Mouse (Mus musculus): ENCODE measurements around the gene Ucma. TPM values are rescaled to one million over a fixed set of nuclear protein-coding genes. Genes with fewer than 3 reads are reported as not detected.
"Not testable (repeated sequence)": the region's sequence is repeated elsewhere in the genome, so short reads cannot be mapped to it uniquely, and the experiment has no call there.

Gene Ucma
- total RNA-seq (2015; ENCODE audit: low replicate concordance) (not detected in 2 replicates), total RNA-seq (2017; ENCODE audit: low replicate concordance) (not detected in 2 replicates)

DNA sequence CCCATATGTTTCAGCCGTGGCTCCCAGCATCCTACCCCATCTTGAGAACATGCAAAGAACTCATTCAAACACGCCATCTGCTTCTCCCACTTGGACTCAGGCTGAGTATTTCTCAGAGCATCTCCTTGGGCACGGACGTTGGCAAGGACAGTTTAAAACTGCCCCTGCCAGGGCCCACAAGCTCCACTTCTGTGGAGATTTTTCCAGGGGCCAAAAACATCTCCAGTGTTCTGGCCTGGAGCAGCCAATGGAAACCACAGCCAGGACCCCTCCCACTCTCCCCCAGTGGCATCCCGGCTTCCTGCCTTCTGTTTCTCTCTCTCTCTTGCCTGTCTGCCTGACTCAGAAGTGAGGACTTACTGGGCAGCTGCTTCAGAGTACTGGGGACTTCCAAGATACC lies at the start of gene Ucma:
TSS of gene Ucma (plus strand) at position 316 of the 400 bp plus-strand sequence.
- ATAC-seq (replicated peaks; ENCODE audit: low FRiP score, poor library complexity, severe bottlenecking), result no peak

DNA sequence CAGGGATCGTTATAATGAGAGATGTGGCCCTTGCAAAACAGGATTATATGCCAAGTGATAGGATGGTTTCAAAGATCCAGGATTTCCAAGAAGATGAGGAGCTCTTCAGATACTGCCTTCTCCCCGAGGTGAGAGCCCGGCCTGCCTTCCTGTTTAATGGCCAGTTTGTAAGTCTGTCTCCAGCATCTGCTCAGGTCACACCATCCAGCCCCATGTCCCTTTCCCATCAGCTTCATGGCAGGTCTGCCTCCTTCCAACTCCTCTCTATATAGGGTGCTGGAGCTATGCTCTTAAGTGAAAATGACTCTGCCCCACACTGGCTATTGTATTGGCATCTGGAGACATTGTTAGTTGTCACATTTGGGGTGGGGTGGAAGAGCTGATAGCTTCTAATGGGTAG lies 48.5 kb upstream of the Ucma start:
- ATAC-seq (replicated peaks; ENCODE audit: low FRiP score, poor library complexity, severe bottlenecking), result no peak

DNA sequence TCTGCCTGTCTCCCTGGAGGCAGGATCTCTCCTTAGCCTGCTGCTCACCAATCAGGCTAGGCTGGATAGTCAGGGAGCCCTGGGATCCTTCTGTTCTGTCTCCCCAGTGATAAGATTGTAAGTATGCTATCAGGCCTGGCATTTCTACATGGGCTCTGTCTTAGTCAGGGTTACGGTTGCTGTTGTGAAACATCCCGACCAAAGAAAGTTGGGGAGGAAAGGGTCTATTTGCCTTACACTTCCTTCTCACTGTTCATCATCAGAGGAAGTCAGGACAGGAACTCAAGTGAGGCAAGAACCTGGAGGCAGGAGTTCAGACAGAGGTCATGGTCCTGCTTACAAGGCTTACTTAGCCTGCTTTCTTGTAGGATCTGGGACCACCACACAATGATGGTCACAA lies 46.7 kb upstream of the Ucma start:
- ATAC-seq (replicated peaks; ENCODE audit: low FRiP score, poor library complexity, severe bottlenecking), result no peak

DNA sequence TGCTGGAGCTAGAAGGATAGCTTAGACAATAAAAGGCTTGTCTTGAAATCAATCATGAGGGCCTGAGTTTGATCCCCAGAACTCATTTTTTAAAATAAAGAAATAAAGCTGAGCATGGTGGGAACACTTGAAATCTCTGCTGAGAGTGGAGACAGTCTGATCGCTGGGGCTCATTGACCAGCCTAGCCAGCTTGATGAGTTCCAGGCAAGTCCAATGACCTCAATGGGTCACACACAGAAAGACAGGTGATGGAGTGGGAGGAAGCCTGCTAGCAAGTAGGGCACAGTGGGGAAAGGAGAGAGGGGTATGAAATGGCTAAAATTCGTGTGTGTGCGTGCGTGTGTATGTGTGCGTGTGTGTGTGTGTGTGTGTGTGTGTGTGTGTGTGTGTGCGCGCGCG lies 41.4 kb upstream of the Ucma start:
- no peak for ATAC-seq (replicated peaks; ENCODE audit: low FRiP score, poor library complexity, severe bottlenecking)

DNA sequence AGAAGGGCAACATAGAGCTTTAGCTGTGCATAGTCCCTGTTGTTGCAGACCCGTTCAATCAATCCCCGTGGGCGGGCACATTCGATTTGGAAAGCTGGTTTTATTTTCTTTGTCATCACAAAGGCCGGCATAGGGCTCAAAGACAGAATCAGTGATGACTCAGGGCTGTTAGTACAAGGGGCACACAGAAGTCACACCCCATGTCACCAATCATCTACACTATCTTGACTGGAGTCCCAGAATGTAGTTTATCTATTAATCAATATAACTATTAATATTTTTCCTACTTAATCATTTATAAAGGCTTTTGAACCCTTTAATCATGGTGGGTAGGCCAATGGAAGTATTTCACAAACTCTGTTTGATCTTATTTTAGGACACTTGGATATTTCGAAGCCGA lies 38.0 kb upstream of the Ucma start:
- ATAC-seq (replicated peaks; ENCODE audit: low FRiP score, poor library complexity, severe bottlenecking), result no peak

DNA sequence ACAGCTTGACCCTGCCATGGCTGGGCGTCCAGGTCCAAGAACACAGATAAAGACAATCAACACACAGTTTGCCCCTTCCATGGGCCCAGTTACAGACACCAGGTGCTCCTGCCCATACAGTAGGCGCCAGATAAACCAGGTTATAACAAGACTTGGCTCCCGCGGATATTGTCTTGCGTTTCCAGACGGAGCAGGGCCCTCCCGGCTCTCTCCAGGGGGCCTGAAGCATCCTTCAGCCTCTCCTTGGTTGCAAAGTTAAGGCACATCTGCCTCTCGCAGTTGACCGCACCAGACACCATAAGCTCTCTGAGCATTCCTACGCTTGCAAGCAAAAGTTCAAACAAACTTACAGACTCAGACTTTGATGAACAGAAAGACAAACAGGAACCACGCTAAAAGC lies 35.1 kb upstream of the Ucma start:
- ATAC-seq (replicated peaks; ENCODE audit: low FRiP score, poor library complexity, severe bottlenecking), result no peak

DNA sequence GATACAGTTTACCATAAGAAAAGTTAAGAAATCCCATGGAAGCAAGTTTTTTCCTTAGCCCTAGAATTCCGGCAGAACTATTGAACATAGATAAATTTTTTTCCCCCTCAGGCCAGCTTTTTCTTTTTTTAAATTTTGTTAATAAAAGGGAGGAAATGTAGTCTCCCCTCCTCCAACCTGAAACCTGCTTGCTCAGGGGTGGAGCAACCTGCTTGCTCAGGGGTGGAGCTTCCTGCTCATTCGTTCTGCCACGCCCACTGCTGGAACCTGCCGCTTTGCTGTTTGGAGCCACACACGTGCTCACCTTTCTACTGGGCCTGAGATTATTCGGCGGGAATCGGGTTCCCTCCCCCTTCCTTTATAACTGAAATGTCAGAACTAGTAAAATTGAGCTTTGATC lies 26.2 kb upstream of the Ucma start:
- ATAC-seq (replicated peaks; ENCODE audit: low FRiP score, poor library complexity, severe bottlenecking), result not testable (repeated sequence)

DNA sequence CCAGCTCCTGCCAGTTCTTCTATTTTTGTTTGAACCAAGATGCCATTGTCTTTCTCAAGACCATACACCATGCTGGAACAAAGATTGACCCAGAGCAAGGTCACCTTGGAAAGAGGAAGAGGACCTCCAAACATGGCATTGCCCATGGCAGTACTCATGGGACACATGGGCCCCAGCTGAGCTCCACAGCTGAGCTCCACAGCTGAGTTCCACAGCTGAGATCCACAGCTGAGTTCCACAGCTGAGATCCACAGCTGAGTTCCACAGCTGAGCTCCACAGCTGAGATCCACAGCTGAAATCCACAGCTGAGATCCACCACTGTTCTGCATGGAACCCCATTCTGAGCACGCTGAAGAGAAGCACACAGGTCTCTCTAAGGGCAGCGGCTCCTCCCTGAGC lies 24.9 kb upstream of the Ucma start:
- ATAC-seq (replicated peaks; ENCODE audit: low FRiP score, poor library complexity, severe bottlenecking), result no peak

DNA sequence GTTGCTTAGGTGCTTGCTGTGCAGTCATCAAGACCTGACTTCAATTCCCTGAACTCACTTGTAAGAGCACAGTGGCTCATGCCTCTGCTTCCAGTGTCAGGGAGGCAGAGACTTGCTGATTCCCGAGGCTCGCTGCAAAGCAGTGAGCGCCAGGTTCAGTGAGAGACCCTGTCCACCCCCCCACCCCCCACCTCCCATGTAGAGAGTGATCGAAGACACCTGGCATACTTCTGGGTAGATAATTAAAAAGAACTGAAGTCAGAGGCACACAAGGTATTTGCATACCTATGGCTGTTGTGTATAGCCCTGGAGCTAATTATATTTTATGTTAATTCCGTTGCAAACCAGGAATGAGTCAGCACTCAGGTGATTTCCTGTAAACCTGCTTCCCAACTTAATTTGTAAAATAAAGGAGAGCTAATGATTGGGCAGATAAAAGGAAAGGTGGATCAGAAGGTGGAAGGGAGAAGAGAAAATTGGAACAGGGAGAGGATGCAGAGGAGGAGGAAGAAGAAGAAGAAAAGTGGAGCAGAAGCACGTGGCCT lies 21.6 kb upstream of the Ucma start:
- ATAC-seq (replicated peaks; ENCODE audit: low FRiP score, poor library complexity, severe bottlenecking), result no peak

DNA sequence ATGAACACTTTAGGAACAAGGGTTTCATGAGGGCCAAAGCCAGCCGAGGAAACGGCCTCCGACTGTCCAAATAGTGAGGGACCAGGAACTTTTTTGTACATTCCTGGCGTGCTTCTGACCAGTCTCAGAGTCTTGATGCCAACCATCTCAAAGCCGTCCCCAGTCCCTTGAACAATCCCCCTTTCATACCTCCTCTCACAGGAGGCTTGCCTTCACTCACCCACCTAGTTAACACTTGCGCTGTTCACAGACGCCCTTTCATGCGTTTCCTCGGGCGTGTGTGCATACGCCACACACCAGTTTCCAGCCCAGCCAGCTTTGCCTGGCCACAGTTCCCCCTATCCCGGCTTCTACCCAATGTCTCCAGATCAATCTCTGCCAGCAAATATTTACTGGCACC lies 17.9 kb upstream of the Ucma start:
- no peak for ATAC-seq (replicated peaks; ENCODE audit: low FRiP score, poor library complexity, severe bottlenecking)

DNA sequence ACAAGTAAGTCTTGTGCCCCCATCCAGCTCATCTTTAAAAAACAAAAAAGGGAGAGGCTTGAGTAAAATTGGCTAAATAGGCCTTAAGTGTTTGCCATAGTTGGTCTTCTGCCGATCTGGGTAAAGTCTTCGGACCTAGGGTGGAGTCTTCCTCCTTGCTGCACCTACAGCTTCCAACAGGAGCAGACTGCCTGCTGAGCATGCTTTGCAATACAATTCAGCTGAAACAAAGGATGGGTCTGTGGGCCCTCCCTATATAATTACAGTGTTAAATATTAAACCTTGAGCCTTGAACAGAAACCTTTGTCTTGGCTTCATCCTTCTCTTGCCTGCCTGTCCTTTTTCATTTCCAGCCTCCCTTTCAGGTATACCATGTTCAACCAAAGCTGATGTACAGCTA lies 8.1 kb upstream of the Ucma start:
- no peak for ATAC-seq (replicated peaks; ENCODE audit: low FRiP score, poor library complexity, severe bottlenecking)

DNA sequence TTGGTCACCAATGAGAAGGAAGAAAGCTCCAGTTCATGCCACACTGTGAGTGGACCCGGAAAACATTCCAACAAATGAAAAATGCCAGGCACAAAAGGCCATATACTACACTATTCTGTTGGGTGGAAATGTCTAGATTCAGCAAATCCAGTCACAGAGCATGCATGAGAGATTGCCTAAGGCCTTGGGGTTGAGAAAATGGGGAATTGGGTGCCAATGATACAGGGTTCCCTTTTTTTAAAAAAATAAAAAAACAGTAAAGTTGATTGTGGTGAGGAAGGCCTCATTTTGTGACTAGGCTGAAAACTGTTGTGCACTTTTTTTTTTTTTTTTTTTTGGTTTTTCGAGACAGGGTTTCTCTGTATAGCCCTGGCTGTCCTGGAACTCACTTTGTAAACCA lies 6.8 kb upstream of the Ucma start:
- no peak for ATAC-seq (replicated peaks; ENCODE audit: low FRiP score, poor library complexity, severe bottlenecking)

DNA sequence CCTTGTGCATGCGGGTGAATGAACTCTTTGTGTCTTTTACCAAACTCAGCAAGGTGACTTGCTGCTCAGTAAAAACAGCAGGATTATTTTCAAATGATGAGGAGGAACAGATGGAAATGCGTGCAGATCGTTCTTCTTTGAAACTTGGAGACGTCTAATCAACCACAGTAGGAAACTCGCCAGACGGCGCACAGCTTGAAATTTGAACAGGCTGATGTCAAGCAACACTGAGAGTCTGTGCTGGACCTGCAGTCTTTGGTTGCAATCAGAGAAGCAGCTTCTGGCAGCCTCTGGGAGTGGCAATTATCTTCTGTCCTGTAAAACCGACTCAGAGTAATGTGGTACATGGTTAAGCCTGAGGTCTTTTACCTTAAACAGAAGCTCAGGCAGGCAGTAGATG lies 2.2 kb downstream of the Ucma start:
- no peak for ATAC-seq (replicated peaks; ENCODE audit: low FRiP score, poor library complexity, severe bottlenecking)

DNA sequence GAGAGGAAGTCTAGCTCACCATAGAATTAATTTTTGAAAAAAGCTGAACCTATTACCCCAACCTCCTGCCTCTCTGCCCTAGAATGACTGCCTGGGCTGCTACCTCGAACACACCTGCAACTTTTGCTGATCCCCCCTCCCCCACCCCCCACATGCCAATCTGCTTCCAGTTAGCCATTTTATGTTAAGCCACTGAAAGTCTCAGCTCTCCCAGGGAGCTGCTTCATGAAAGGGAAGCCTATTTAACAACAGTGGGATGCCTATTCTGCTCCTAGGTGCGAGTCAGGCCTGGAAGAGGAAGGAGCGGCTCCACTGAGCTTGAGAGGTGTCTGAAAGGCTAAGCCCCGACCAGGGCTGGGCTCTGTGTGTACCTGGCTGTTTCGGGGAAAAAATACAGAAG lies 8.1 kb downstream of the Ucma start:
- ATAC-seq (replicated peaks; ENCODE audit: low FRiP score, poor library complexity, severe bottlenecking), result no peak

DNA sequence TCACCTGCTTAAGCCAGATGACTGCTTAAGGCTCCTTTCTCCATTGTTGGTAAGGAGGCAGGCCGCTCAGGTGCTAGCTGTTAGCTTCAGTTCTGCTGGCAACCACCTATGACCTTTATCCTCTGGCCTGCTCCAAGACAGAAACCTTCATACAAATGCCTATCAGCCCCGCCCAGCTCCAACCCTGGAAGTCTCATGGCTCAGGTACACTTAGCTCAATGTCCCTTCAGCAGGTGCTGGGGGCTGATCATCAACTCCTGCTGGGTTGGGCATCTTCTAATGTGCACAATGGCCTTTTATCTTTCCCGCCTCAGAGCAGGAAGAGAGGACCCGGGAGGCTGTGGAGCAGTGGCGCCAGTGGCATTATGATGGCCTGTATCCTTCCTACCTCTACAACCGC lies 9.1 kb downstream of the Ucma start:
- ATAC-seq (replicated peaks; ENCODE audit: low FRiP score, poor library complexity, severe bottlenecking), result no peak

DNA sequence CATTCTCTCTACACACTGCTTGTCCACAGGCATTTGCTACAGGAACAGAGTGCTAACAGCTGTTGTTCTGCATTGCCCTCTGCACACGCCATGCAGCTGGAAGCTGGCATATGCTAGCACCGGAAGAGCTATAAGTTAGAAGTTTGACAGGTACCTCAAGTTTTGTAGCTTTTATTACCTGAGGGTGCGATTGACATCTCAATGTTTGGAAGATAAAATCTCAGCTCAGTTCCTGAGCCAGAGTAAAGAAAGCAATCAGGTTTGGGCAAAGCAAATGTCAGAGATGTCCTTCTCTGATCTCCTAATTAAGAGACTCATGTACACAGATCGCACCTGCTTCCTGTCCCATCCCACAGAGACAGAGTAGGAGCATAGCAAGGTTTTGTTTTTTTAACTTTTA lies 10.9 kb downstream of the Ucma start:
- no peak for ATAC-seq (replicated peaks; ENCODE audit: low FRiP score, poor library complexity, severe bottlenecking)

DNA sequence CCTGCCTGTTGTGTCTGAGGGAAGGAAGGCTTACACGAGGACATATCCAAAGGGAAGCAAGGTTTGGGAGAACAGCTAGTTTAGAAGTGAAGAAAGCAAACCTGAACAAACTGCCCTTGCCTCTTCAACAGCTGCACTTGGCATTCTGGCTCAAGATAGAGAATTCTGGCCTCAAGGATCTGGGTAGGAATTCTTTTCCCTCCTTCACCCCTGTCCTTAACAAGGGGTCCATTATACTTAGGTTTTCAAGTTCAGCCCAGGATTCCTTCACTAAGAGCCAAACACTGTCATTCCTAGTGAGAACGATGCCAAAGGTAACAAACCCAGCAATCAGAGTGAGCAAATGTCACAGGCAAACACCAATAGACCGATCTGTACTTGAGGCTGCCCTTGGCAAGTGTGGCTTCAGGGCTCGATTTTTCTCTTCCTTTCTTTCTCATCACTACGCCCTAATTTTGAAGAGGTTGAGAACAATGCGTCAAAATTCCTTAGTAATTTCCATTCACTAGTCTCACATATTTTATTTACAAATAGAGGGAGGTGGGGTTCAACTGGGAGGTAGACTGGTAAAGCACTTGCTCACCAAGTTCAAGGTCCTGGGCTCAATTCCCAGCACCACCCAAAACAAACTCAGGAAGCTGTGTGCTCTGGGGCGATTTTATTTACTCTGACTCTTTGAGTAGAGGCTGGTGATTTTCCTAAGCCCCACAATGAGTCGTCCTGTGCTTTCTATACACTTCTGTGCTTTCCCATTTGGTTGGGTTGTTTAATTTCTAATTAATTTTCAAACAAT lies 11.7 kb downstream of the Ucma start:
- ATAC-seq (replicated peaks; ENCODE audit: low FRiP score, poor library complexity, severe bottlenecking), result no peak

DNA sequence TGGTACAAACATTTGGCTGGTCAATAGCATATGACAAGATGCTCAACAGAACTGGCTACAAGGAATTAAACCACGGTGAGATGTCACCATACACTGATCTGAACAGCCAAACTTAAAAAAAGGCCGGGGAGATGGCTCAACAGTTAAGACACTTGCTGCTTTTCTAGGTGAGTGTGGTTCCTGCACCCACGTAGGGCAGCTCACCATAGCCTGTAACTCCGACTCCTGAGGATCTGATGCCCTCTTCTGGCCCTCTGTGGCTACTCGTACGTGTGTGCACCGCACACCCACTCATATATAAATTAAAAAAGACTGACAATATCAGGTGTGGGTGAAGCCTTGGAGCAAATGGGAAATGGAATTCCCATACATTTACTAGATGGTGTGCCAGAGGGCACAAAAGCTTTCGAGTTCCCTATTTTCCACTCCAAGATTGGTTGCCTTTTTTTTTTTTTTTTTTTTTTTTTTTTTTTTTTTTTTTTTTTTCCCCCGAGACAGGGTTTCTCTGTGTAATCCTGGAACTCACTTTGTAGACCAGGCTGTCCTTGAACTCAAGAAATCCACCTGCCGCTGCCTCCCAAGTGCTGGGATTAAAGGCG lies 13.0 kb downstream of the Ucma start:
- ATAC-seq (replicated peaks; ENCODE audit: low FRiP score, poor library complexity, severe bottlenecking), result no peak

DNA sequence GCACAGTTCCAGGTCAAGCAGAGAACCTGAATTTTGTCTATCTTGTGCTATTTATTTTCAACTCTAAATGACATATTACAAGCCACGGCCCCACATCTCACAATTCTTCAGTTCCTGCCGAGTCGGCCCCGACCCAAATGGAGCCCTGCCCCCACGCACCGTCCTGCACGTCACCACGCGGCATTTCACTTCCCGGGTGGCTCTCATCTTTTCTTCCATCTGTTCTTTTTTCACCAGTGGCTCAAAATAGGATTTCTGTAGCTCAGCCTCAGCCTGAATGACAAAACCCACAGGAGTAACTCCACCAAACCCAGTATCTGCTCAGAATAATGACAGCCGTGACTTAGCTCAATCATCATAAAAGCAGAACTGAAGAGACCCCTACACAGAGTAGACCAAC lies 17.7 kb downstream of the Ucma start:
- no peak for ATAC-seq (replicated peaks; ENCODE audit: low FRiP score, poor library complexity, severe bottlenecking)

DNA sequence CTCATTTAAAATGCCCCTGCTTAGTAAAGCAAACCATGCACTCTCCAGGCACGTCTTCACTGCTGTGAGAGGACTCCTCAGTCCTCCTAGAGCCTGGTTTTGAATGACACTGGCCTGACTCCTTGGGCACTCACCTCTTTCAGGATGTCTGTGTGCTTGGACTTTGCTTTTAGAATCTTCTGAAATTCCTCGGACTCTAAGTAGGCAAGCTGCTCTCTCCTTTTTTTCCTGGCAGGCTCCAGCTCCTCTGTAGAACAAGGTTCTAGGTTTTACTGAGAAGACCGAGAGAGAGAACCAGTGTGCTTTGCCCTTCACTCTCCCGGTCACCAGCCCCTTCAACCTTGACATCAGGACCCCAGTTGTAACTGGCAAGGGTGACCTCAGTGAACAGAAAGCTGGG lies 18.5 kb downstream of the Ucma start:
- ATAC-seq (replicated peaks; ENCODE audit: low FRiP score, poor library complexity, severe bottlenecking), result no peak

DNA sequence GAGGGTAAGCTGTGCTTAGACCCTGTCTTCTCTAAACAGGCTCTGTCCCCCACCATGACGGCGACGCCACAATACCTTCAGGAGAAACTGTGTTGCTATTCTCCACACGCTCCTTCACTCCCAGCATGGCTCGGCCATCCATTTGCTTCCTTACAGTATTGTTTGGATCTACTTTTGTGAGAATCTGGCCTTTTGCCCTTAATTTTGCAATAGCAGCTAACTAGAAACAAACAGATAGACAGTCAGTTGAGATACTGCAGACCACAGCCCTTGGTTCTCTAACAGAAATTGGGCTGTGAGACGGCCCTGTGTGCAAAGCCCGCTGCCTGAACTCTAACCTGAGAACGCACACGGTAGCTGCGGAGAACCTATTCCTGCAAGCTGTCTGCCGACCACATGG lies 19.7 kb downstream of the Ucma start:
- ATAC-seq (replicated peaks; ENCODE audit: low FRiP score, poor library complexity, severe bottlenecking), result no peak
